Mouse (Mus musculus) testis, adult 2 months (tissue): Measurements from ENCODE around the gene Tpra1. TPM values are rescaled to one million over a fixed set of nuclear protein-coding genes. Genes with fewer than 3 reads are reported as not detected.

Source experiments
- H3K27ac ChIP-seq: fragments of 200-500 bp; 2 replicates; pipeline ENCODE4 v1.5.1; 2012; ENCODE audit warnings: low read depth, low read length; ENCODE audit not compliant: control insufficient read depth, insufficient read depth
- H3K27me3 ChIP-seq: fragments of 200-500 bp; 2 replicates; pipeline ENCODE4 v1.6.1; 2012; ENCODE audit warnings: mild to moderate bottlenecking, low read length, moderate library complexity; ENCODE audit not compliant: control insufficient read depth, insufficient read depth
- H3K36me3 ChIP-seq: fragments of 200-500 bp; 2 replicates; pipeline ENCODE4 v1.6.1; 2012; ENCODE audit warnings: mild to moderate bottlenecking, low read length; ENCODE audit not compliant: control insufficient read depth, insufficient read depth
- H3K4me1 ChIP-seq: fragments of 200-500 bp; 2 replicates; pipeline ENCODE4 v1.6.1; 2012; ENCODE audit warnings: low read length; ENCODE audit not compliant: control insufficient read depth, insufficient read depth
- H3K4me3 ChIP-seq: fragments of 200-500 bp; 2 replicates; pipeline ENCODE4 v1.5.1; 2012; ENCODE audit warnings: low read depth, mild to moderate bottlenecking, low read length, moderate library complexity, mixed read lengths; ENCODE audit not compliant: control insufficient read depth
- CTCF ChIP-seq: fragments of 200-500 bp; IDR thresholded peaks from 2 replicates; pipeline ENCODE4 v1.5.1; 2012; ENCODE audit warnings: low read depth, mild to moderate bottlenecking, inconsistent platforms, low read length, moderate library complexity; ENCODE audit not compliant: control insufficient read depth, insufficient read depth, insufficient replicate concordance
- POLR2A ChIP-seq: fragments of 200-500 bp; IDR thresholded peaks from 2 replicates; pipeline ENCODE4 v1.6.1; 2012; ENCODE audit warnings: low read depth, mild to moderate bottlenecking, inconsistent platforms, low read length, moderate library complexity; ENCODE audit not compliant: control insufficient read depth
- polyA plus RNA-seq: library from polyadenylated mRNA; depleted of rRNA; stranded (reverse); fragments of >200 nt; gene quantifications from 2 replicates; pipeline ENCODE4 v1.2.3, GENCODE M21; 2012

Gene Tpra1
- polyA plus RNA-seq, 1 experiment: 17.1 TPM

GRCm38 (mm10) chr6:88879471-88879870 is 22.6 kb upstream of the Tpra1 start:
- Histone ChIP-seq H3K36me3 (no peaks in the 10 kb centered on the region), H3K4me1 (peaks cover 8% of the 10 kb centered on the region), H3K27ac (no peak overlapping the region), H3K27me3 (no peaks in the 10 kb centered on the region), H3K4me3 (no peak overlapping the region)
- TF ChIP-seq CTCF (no peak), POLR2A (no peak)

- H3K27ac ChIP-seq: no peak overlapping the region
Measured at GRCm38 (mm10) chr6:88881334-88881733, 20.7 kb upstream of the Tpra1 start.

GRCm38 (mm10) chr6:88884195-88884594 is 17.9 kb upstream of the Tpra1 start:
- no peaks in the 10 kb centered on the region for H3K27me3 ChIP-seq
- TF ChIP-seq CTCF: no peak
- TF ChIP-seq POLR2A: no peak
- H3K4me3 ChIP-seq: no peak overlapping the region
- H3K4me1 ChIP-seq: no peaks in the 10 kb centered on the region
- H3K27ac ChIP-seq: no peak overlapping the region
- H3K36me3 ChIP-seq: no peaks in the 10 kb centered on the region

More at GRCm38 (mm10) chr6:88881334-88881733, 20.7 kb upstream of the Tpra1 start:
- Histone ChIP-seq H3K4me3 (no peak overlapping the region), H3K27me3 (no peaks in the 10 kb centered on the region), H3K36me3 (no peaks in the 10 kb centered on the region), H3K4me1 (no peaks in the 10 kb centered on the region)
- no peak for TF ChIP-seq CTCF
- TF ChIP-seq POLR2A: no peak

GRCm38 (mm10) chr6:88884690-88885089 is 17.4 kb upstream of the Tpra1 start:
- Histone ChIP-seq H3K27ac (no peak overlapping the region), H3K4me1 (no peaks in the 10 kb centered on the region), H3K36me3 (no peaks in the 10 kb centered on the region), H3K27me3 (no peaks in the 10 kb centered on the region), H3K4me3 (no peak overlapping the region)
- TF ChIP-seq POLR2A (no peak), CTCF (no peak)

GRCm38 (mm10) chr6:88885644-88886416 is 16.2 kb upstream of the Tpra1 start:
- H3K27ac ChIP-seq: no peak overlapping the region
- H3K4me1 ChIP-seq: no peaks in the 10 kb centered on the region
- H3K4me3 ChIP-seq: no peak overlapping the region
- no peaks in the 10 kb centered on the region for H3K27me3 ChIP-seq
- no peak for TF ChIP-seq POLR2A
- TF ChIP-seq CTCF: no peak
- H3K36me3 ChIP-seq: no peaks in the 10 kb centered on the region

- Histone ChIP-seq H3K27me3 (no peaks in the 10 kb centered on the region), H3K4me3 (no peak overlapping the region), H3K27ac (no peak overlapping the region), H3K36me3 (no peaks in the 10 kb centered on the region), H3K4me1 (no peaks in the 10 kb centered on the region)
- TF ChIP-seq POLR2A (no peak), CTCF (no peak)
Measured at GRCm38 (mm10) chr6:88886417-88886967, 15.6 kb upstream of the Tpra1 start.

- H3K27ac ChIP-seq: no peak overlapping the region
- H3K4me3 ChIP-seq: no peak overlapping the region
- no peaks in the 10 kb centered on the region for H3K4me1 ChIP-seq
- no peaks in the 10 kb centered on the region for H3K27me3 ChIP-seq
- H3K36me3 ChIP-seq: no peaks in the 10 kb centered on the region
- no peak for TF ChIP-seq POLR2A
- TF ChIP-seq CTCF: no peak
Measured at GRCm38 (mm10) chr6:88889410-88890042, 12.5 kb upstream of the Tpra1 start.
